Mouse (Mus musculus): ENCODE data around the gene Syne4. TPM values are rescaled to one million over a fixed set of nuclear protein-coding genes. Genes with fewer than 3 reads are reported as not detected.

Gene Syne4
- total RNA-seq, 2 experiments from 2014 or later, result 0.81 to 1.3 TPM

DNA sequence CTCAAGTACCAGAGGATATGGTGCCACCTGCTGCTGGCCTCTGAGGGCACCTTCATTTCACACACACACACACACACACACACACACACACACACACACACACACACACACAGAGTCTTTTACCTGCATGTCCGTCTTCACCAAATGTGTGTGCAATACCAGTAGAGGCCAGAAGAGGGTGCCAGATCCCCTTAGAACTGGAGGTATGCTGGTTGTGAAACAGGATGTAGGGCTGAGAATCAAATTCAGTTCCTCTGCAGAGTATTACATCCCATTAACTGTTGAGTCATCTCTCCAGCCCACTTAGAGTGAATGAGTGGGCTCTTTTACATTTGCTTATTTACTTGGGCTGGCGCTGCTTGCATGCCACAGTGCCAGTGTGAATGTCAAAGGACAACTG is 10.8 kb downstream of the Syne4 start:
- intact Hi-C loops (cut with DNase I), result no loop called here

DNA sequence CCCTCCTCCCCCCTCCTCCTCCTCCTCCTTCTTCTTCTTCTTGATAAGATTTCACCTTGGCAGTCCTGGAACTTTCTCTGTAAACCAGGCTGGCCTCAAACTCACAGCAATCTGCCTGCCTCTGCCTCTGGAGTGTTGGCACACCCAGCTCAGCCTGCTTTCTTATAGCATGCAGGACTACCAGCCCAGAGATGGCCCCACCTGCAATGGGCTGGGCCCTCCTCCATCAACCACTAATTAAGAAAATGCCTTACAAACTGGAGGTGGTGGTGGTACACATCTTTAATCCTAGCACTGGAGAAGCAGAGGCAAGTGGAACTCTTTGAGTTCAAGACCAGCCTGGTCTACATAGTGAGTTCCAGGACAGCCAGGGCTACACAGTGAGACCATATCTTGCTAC is 11.8 kb downstream of the Syne4 start:
- DNase-seq, result no peak
- intact Hi-C loops (cut with DNase I), result no loop called here

More for the DNA sequence above, 10.8 kb downstream of the Syne4 start:
- peak in 1 of 2 experiments; percentile 49 for DNase-seq

DNA sequence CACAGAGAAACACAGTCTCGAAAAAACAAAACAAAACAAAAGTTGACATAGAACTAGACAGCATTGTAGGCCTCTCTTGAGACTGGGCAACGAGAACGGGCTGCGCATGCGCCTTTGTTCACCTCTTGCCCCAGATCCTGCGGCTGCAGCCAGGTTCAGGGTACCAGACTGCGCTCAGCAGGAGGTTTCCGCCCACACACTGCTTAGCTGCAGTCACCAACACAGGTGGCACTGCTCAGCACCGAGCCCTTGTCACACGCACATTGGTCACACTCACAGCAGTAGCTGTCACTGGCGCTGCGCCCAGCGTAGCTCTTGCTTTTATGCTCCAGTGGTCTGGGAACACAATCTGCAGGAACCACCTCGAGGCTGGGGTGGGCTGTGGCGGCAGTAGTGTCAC is 12.5 kb downstream of the Syne4 start:
- intact Hi-C loops (cut with DNase I), result no loop called here
- DNase-seq, result no peak

DNA sequence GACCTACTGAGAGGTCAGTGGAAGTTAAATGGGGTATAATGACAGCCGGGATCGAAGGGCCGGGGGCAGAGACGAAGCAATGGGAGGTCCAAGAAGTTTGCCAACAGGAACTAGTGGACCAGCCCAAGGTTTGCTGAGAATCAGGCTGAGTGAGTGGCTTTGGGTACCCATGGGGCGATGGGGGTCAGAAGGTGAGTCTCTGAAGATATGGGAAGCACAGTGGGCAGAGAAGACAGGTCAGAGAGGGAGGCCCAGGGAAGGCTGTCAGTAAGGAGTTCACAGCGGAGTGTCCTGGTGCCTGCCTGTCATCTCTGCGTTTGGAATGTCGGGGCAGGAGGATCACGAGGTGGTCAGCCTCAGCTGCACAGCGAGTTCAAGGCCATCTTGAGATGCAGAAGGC is 13.8 kb downstream of the Syne4 start:
- intact Hi-C loops (cut with DNase I), result no loop called here

GRCm38 (mm10) chr7:30331887-30332286 is 17.3 kb downstream of the Syne4 start:
- peak; percentile 53 to 56 for DNase-seq
- intact Hi-C loops (cut with DNase I), result no loop called here

More for the DNA sequence above, 13.8 kb downstream of the Syne4 start:
- DNase-seq, result no peak

- intact Hi-C loops (cut with DNase I), result no loop called here
- no peak for DNase-seq
These were observed 18.1 kb downstream of the Syne4 start for GRCm38 (mm10) chr7:30332622-30333259.

DNA sequence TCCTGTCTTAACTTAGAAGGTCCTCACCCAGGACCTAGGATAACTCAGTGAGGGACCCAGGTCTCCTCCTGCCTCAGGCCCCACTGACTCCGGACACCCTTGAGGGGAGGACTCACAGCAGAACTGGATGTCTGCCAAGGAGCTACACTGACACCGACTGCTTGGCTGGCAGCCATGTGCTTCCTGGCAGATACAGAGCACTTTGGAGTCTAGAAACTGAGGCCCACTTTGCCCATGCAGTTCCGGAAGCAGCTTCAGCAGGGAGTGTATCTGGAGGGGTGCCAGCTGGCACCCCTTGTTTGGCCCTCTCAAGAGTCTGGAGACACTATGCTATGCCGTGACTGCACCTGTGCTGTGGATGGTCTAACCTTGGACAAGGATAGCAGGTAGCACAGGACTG is 18.8 kb downstream of the Syne4 start:
- peak; percentile 53 to 55 for DNase-seq
- intact Hi-C loops (cut with DNase I), result no loop called here

GRCm38 (mm10) chr7:30334563-30334962 is 20.0 kb downstream of the Syne4 start:
- DNase-seq, result no peak
- intact Hi-C loops (cut with DNase I), result no loop called here

DNA sequence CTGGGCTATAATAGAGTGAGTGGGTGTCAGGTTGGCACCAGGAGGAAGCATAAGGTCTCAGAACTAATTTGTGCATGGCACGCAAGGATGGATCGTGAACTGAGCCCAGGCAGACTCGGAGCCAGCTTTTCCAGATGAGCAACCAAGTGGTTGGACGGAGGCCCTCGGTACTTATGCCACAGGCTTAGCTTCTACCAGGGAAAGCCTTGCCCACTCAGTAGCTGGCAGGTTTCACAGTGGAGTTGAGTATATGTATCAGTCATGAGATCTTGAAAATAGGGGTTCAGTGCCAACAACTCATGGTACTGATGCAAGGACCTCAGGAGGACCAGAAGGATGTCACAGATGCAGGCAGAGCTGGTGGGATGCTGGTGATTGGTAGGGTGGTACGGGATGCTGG is 21.1 kb downstream of the Syne4 start:
- intact Hi-C loops (cut with DNase I), result no loop called here
- DNase-seq, result no peak

DNA sequence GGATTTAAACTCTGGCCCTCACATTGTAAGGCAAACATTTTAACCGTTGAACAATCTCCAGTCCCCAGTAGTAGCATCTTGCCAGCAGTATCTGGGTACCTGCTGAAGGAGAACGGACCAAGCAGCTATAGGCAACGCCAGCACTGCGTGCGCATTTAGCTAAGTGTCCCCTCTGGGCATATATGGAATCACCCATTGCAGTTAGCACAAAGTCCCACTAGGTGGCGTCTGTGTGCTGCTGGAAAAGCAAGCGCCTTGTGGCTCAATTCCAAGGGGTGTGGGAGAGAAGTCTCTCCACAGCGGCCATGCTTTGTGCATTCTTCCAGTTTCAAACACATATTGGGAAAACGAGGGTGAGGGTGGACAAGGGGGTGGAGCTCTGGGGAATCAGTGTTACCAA is 21.8 kb downstream of the Syne4 start:
- intact Hi-C loops (cut with DNase I), result no loop called here
- peak; percentile 70 to 77 for DNase-seq

DNA sequence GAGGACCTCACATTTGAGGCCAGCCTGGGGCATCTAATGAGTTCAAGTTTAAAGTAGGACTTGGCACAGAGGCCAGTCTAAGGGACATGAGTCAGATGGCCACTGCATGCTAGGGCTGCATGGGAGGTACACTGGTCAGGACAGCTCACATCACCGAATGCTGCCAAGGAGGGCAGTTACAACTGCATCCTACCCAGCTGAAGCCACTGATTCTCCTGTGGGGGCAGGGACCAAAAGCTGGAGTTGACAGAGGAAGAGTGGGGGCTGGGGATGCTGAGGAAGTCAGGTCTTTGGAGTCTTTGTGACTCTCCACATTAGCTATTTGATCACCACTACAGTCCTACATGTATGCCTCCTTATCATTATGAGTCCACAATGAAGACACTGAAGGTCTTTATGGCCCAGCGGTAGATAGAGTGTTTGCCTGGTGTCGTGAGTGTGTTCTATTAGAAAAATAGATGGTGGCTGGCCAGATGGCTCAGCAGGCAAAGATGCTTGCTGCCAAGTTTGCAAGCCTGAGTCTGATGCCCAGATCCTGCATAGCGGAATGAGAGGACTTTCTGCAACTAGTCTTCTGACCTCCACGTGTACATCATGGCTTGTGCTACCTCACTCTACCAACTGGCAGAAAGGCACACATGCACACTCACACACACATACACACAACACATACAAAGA is 25.0 kb downstream of the Syne4 start:
- intact Hi-C loops (cut with DNase I), result no loop called here
- DNase-seq, result no peak

DNA sequence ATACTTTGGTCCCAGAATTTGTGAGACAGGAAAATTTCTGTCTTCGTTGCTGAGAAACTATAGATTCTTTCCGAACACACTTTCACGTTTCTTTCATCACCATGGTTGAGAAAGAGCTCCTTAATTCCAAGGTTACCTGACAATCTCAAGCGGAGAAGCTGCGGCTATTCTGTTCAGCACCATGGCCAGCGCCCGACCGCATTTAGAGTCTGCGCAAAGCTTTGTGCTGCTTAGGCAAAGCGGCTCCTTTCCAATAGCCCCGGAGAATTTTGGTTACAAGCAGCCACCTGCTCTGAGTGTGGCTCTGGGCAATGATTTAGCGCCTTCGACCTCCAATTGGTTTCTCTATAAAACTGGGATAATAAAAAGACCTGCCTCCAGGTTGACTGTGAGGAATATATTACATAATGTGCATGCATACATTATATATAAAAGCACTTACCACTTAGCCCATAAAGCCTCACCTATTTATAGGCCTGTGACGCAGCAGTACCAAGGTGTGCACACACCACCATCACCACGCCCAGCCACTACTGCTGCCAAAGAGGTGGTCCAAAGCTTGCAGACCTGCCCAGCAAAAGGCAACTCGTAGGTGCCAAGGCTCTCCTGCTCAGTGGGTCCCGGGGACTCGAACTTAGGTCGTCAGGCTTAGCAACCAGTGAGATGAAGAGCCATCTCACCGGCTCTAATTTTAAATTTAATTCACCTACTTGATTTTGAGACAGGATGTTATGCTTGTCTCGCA is 32.2 kb downstream of the Syne4 start:
- DNase-seq, result peak; percentile 65 to 75
- intact Hi-C loops (cut with DNase I), result no loop called here

DNA sequence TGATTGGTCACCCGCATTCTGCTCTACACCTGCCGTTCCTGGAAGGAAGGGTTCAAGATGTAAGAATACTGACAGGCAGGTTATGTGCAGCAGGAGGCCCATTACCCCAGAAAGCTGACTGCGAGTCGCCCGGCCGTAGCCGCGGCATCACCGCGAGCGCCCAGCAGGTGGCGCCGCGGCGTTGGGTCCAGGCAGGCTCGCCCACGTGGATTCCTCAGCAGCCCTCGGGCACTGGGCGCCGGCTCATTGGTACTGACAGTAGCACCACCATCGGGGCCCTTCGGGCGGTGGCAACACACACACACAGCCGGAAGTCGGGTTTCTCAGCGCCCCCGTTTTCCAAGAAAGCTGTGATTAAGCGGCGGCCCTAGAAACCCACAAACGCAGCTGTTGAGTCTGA is 33.2 kb downstream of the Syne4 start:
- DNase-seq, result peak; percentile 21 to 40
- intact Hi-C loops (cut with DNase I), result no loop called here

DNA sequence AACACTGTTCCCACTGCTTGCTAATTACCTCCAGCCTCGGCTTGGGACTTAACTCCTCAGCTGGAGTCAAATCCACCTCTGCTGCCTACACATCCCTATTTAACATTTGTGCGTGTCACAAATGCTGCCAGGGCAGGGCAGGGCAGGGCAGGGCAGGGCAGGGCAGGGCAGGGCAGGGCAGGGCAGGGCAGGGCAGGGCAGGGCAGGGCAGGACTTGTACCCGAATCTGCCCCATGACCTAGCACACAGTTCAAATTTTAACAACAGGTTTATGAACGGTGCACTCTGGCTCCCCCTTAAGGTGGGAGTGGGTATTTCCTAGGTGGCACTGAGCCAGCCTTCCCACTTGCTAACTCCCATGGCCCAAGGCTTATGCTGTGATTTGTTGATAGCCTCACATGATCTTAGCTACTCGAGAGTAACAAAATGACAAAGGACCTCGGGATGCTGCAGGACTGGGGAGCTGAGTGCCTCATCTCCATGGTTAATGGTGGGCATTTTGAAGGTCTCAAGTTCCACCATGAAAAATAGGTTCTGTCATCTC is 38.7 kb downstream of the Syne4 start:
- DNase-seq, result peak; percentile 58 to 78
- intact Hi-C loops (cut with DNase I), result no loop called here

DNA sequence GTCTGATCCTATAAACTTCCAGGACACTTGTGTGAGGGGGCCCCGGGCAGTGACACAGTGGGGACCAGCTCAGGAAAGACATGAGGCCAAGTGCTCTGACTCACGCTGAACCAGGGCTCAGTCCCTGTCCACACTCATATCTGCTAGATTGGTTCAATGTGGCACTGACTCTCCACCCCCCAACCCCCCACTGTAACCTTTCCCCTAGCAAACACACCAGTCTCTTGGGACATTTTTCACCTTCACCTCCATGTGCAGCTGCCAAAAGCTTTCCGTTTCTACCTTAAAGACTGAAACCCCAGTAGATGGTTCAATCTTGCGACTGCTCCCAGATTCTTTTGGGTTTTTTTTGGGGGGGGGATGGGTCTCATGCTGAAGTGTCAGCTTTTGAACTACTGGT is 39.5 kb downstream of the Syne4 start:
- intact Hi-C loops (cut with DNase I), result no loop called here
- DNase-seq, result no peak

DNA sequence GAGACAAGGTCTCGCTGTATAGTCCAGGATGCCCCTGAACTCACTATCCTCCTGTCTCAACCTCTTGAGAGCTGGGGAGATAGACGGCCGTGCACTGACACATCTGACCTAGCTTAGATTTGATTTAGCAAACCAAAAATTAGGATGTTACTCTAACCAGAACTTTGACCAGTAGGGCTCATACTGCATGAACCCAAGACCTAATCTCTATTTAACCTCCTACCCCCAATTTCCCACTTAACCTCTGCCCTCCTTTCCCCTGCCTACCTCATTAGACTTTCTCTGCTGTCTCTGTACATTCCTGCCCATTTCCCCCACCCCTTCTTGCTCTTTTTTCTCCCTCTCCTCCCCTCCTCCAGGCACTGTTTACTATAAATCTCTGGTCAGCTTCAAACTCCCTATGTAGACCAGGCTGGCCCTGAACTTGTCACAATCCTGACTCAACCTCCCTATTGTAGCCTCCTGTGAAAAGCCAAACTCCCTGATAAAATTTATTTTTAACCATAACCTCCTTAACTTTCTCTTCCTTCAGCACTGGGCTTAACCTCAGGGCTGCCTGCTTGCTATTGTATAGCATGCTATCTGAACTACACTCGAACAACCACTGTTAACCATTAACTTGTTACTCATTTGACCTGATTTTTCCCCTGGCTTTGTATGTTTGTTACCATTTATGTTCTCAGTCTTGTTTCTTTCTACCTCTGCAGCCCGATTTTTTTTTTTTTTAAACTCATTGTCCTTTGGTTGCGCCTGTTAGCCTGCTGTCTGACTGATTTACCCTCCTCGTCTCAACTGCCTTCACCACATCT is 44.0 kb downstream of the Syne4 start:
- DNase-seq, result no peak
- intact Hi-C loops (cut with DNase I), result no loop called here

- intact Hi-C loops (cut with DNase I), result no loop called here
- DNase-seq, result no peak
These were observed 44.8 kb downstream of the Syne4 start for GRCm38 (mm10) chr7:30359276-30359865.

DNA sequence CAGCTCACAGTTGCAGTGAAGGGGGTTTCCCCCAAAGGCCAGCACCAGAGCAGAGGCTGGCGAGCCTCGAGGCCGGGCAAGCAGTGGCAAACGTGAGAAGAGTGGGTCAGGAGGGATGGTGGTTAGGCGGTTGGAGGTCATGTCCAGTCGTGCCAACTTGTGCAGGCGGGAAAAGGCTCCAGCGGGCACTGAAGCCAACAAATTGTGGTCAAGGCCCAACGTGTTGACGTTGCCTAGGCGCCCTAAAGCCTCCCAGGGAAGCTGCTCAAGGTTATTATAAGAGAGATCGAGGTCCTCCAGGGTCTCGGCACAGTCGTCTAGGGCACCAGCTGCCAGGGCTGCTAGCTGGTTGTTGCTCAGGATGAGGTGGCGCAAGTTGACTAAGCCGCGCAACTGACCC is 45.4 kb downstream of the Syne4 start:
- intact Hi-C loops (cut with DNase I), result no loop called here
- DNase-seq, result no peak

GRCm38 (mm10) chr7:30362652-30363343 is 48.2 kb downstream of the Syne4 start, which contains the start of gene Lrfn3:
Lrfn3 (minus strand) TSS chr7:30362772.
- intact Hi-C loops (cut with DNase I), result no loop called here
- DNase-seq, result peak in 1 of 2 experiments; percentile 22

DNA sequence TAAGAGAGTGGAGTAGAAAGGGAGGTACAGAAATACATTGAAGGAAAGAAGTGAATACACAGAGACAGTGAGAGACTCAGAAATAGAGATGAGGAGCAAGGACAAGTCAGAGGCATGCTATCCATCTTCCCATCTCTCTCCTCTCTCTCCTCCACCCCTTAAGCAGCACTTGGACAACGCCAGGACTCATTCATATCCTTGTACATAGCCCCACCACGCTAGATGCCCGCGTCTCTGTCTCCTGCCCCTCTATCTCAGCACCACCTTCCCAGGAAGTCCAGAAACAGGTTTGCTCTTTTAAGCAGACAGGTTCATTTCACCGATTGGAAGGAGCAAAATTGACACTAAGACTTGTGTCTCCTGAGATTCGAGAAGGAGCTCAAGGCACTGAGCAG is 48.7 kb downstream of the Syne4 start:
- DNase-seq, result no peak
- intact Hi-C loops (cut with DNase I), result no loop called here

Data from heart, postnatal 36 days (tissue).